Mouse (Mus musculus) ES-Bruce4 (cell line): ENCODE measurements at regions not wholly inside any gene's neighbourhood (a gene's known extent, or its start where the extent isn't known, plus 50 kb on each side); places are given as distances from the start of the nearest gene placed in this dataset.
A peak's percentile ranks its signal among the peaks of the same experiment; 100 is the strongest.

Experiments
- H3K27ac ChIP-seq: 2 replicates; pipeline ENCODE4 v1.5.1; 2012; ENCODE audit warnings: low read length, inconsistent platforms; ENCODE audit not compliant: insufficient read depth
- H3K27me3 ChIP-seq: 2 replicates; pipeline ENCODE4 v1.6.1; 2012; ENCODE audit warnings: mild to moderate bottlenecking, low read length, inconsistent platforms; ENCODE audit not compliant: control insufficient read depth, poor library complexity, insufficient read depth, severe bottlenecking
- H3K36me3 ChIP-seq: 2 replicates; pipeline ENCODE4 v1.6.1; 2012; ENCODE audit warnings: inconsistent platforms, mild to moderate bottlenecking, low read length, moderate library complexity; ENCODE audit not compliant: control insufficient read depth, poor library complexity, insufficient read depth, severe bottlenecking
- H3K4me1 ChIP-seq: one replicate; pipeline ENCODE4 v1.8.1; 2011; ENCODE audit warnings: low read length; ENCODE audit not compliant: control insufficient read depth, insufficient read depth
- H3K4me3 ChIP-seq: 2 replicates; pipeline ENCODE4 v1.5.1; 2011; ENCODE audit warnings: low read depth, mild to moderate bottlenecking, low read length
- H3K9ac ChIP-seq: 2 replicates; pipeline ENCODE4 v1.6.1; 2012; ENCODE audit warnings: low read depth, mild to moderate bottlenecking, inconsistent platforms; ENCODE audit not compliant: poor library complexity, severe bottlenecking
- H3K9me3 ChIP-seq: replicated peaks from 2 replicates; pipeline ENCODE4 v1.6.1; 2012; ENCODE audit warnings: mild to moderate bottlenecking, low read length, inconsistent platforms; ENCODE audit not compliant: control insufficient read depth, poor library complexity, insufficient read depth, severe bottlenecking
- CTCF ChIP-seq: IDR thresholded peaks from one replicate; pipeline ENCODE4 v1.8.1; 2011; ENCODE audit warnings: low read depth, low read length
- EP300 ChIP-seq: IDR thresholded peaks from 2 replicates; pipeline ENCODE4 v1.6.1; 2011; ENCODE audit warnings: low read depth, low read length; ENCODE audit not compliant: insufficient read depth
- POLR2A ChIP-seq: IDR thresholded peaks from one replicate; pipeline ENCODE4 v1.8.1; 2011; ENCODE audit warnings: low read length; ENCODE audit not compliant: insufficient read depth

DNA sequence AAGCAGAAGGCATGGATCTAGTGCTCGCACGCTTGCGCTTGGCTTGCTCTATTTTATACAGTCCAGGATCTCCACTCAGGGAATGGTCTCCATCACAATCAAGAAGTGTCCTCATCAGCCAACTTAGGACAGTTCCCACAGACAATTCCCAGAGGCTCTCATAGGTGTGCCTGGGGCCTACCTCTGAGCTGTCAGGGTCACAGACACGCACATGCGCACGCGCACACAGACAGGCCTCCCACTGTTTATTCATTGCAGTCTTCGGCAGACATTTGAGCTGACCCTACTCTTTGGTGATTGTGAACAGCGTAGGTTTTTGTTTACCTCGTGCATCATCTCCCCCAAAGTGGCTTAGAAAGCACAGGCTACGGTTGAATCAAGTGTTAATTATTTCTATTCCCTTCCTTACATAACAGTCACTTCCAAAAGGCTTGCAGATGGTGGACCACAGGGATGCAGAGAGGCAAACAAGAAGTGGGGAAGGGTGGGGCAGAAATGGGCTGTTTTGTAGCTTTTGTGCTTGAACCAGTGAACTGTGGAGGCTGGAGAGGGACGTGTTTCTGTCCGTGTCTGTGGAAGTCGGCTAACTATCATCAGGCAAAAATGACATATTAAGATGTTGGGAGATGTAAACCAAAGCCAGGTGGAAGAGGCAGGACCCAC lies 53.5 kb upstream of the Smg1 start:
- no peak for TF ChIP-seq EP300
- TF ChIP-seq POLR2A, result no peak
- Histone ChIP-seq H3K27ac (no peak overlapping the region), H3K4me3 (no peak overlapping the region), H3K9ac (no peak overlapping the region), H3K36me3 (no peaks in the 10 kb centered on the region), H3K27me3 (no peaks in the 10 kb centered on the region), H3K9me3 (peaks cover 10% of the 10 kb centered on the region), H3K4me1 (no peaks in the 10 kb centered on the region)

DNA sequence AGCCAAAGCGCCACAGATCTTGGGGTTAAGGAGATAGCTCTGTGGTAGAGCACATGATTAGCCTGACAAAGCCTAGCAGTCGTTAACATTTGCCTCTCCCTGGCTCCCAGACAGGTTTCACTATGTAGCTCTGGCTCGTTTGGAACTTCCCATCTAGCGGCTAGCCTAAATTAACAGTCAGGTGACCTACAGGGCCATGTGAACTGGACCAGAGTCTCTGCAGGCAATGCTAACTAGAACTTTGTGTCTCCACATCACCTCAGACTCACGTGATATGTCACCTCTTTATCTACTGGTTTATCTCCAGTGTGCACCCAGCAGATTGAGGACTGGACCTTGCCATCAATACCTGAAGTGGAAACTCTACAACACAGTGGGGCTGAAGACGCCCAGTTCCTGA lies 52.4 kb upstream of the Smg1 start:
- H3K9ac ChIP-seq, result no peak overlapping the region
- no peaks in the 10 kb centered on the region for H3K36me3 ChIP-seq
- H3K4me1 ChIP-seq, result no peaks in the 10 kb centered on the region
- no peak overlapping the region for H3K4me3 ChIP-seq
- H3K27ac ChIP-seq, result no peak overlapping the region
- H3K9me3 ChIP-seq, result peaks cover 10% of the 10 kb centered on the region
- TF ChIP-seq CTCF, result no peak
- no peak for TF ChIP-seq POLR2A
- TF ChIP-seq EP300, result no peak
- H3K27me3 ChIP-seq, result no peaks in the 10 kb centered on the region

DNA sequence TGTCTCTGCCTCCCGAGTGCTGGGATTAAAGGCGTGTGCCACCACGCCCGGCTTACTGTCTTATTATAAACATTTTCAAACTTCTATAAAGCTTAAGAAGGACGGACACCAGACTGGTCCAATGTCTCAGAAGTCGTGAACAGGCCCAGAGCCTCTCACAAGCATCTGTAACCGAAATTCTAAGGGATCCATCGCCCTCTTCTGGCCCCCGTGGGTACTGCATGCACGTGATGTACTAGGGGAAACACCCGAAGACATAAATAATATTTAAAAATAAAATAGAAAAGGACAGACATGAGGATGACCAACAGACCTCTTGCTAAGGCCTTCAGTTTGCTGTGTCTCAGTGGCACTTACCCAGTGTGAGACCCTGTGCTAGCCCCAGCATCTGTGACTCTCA lies 51.8 kb upstream of the Smg1 start:
- no peak overlapping the region for H3K9ac ChIP-seq

DNA sequence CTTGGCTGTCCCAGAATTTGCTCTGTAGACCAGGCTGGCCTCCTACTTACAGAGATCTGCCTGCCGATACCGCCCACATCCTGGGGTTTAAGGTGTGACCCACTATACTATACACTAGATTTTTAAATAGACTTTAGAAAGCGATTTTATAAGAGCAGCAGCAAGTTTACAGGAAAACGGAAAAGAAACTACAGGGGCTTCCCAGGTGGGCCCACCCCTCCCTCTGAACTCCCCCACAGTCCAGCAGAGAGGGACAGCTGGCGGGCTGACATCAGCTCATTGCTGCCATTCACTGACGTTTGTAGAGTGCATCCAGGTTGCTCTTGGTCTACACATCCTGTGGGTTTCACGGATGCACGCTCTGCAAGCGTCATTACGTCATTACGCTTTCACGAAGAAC lies 51.2 kb upstream of the Smg1 start:
- Histone ChIP-seq H3K9ac (no peak overlapping the region), H3K27me3 (no peaks in the 10 kb centered on the region), H3K9me3 (peaks cover 10% of the 10 kb centered on the region), H3K4me1 (no peaks in the 10 kb centered on the region), H3K36me3 (no peaks in the 10 kb centered on the region), H3K27ac (no peak overlapping the region), H3K4me3 (no peak overlapping the region)
- TF ChIP-seq CTCF (no peak), EP300 (no peak), POLR2A (no peak)

More for the DNA sequence above, 51.8 kb upstream of the Smg1 start:
- peaks cover 10% of the 10 kb centered on the region for H3K9me3 ChIP-seq
- H3K4me3 ChIP-seq, result no peak overlapping the region
- no peaks in the 10 kb centered on the region for H3K36me3 ChIP-seq
- TF ChIP-seq POLR2A (no peak), CTCF (peak; percentile 64)
- H3K4me1 ChIP-seq, result no peaks in the 10 kb centered on the region
- no peaks in the 10 kb centered on the region for H3K27me3 ChIP-seq
- no peak overlapping the region for H3K27ac ChIP-seq
